ENCODE assay signal across 22 mouse cellular contexts in the genomic region with DNA sequence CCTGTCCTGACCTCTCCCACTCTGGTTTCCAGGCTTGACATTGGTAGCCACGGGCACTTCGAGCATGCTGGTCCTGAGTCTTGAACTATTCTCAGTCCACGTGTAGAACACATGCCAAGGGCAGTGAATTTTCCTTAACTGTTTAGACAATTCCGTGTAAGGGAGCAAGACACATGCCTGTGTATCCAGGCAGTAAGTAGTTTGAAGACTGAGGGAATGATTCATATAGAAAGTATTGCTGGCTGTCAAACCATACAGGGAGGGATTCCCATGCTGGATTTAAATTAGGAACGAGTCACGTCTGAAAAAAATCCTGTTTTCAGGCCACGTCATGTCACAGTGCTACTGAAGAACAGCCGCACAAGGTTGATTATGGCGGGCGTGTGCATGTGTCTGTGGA. TPM values are rescaled to one million over a fixed set of nuclear protein-coding genes. Genes with fewer than 3 reads are reported as not detected.
"Had no signal": no experiment of that assay in that cellular context is flagged by ENCODE, and none has a peak within 500 bp of the region (broad histone marks: within the 10 kb centered on the region; RNA-seq: fewer than 3 reads in every experiment).

No protein-coding gene starts in this region.

- H3K4me1 ChIP-seq: midbrain, embryonic 13.5 days; midbrain, embryonic 15.5 days; neural tube, embryonic 13.5 days had no signal

- H3K36me3 ChIP-seq: midbrain, embryonic 13.5 days; midbrain, embryonic 15.5 days; neural tube, embryonic 13.5 days; neural tube, embryonic 15.5 days had no signal

- H3K27me3 ChIP-seq: megakaryocyte, embryonic 14.5 days; midbrain, embryonic 13.5 days; midbrain, embryonic 15.5 days; neural tube, embryonic 13.5 days; neural tube, embryonic 15.5 days had no signal

- DNase-seq: lung, adult 18-20 months; lung, embryonic 14.5 days; lung, postnatal 14 days; lung, postnatal 36 days; retina, postnatal 1 day; right cerebral cortex, adult 18-20 months; right cerebral cortex, postnatal 25 days; right cerebral cortex, postnatal 4 days; spleen, adult 18-20 months; thymus, adult 18-20 months; thymus, postnatal 14 days; thymus, postnatal 36 days had no signal

- H3K27ac ChIP-seq: macrophage; midbrain, embryonic 13.5 days; midbrain, embryonic 15.5 days; neural tube, embryonic 13.5 days; neural tube, embryonic 15.5 days had no signal

- H3K9ac ChIP-seq: lung, embryonic 14.5 days; midbrain, embryonic 13.5 days; midbrain, embryonic 15.5 days; neural tube, embryonic 13.5 days; neural tube, embryonic 15.5 days had no signal

- H3K9me3 ChIP-seq: megakaryocyte, embryonic 14.5 days; midbrain, embryonic 13.5 days; midbrain, embryonic 15.5 days; neural tube, embryonic 13.5 days; neural tube, embryonic 15.5 days had no signal

- H3K4me2 ChIP-seq: lung, embryonic 14.5 days; midbrain, embryonic 11.5 days; midbrain, embryonic 13.5 days; midbrain, embryonic 15.5 days; neural tube, embryonic 13.5 days; neural tube, embryonic 15.5 days had no signal

- ATAC-seq: midbrain, embryonic 13.5 days; midbrain, embryonic 15.5 days had no signal

- H3K4me3 ChIP-seq: megakaryocyte, embryonic 14.5 days; midbrain, embryonic 13.5 days; midbrain, embryonic 15.5 days; neural tube, embryonic 13.5 days; neural tube, embryonic 15.5 days had no signal

RNA-seq across cellular contexts. Expression of a gene that starts 40.5 kb away (rescaled TPM):
- total RNA-seq: megakaryocyte progenitor cell, adult 5-6 weeks; monocyte, adult 5-6 weeks had no signal
- polyA plus RNA-seq: lung, embryonic 14.5 days; macrophage; thymus, postnatal 0 days had no signal

RNA-seq across cellular contexts. Expression of a gene that starts 41.7 kb away (rescaled TPM):
- total RNA-seq: megakaryocyte progenitor cell, adult 5-6 weeks; monocyte, adult 5-6 weeks had no signal
- polyA plus RNA-seq: macrophage; thymus, postnatal 0 days had no signal
